Mouse (Mus musculus): Measurements from ENCODE around the gene Dennd1b. TPM values are rescaled to one million over a fixed set of nuclear protein-coding genes. Genes with fewer than 3 reads are reported as not detected.

Gene Dennd1b
- total RNA-seq, 2 experiments from 2014 or later: 28.5 to 30.5 TPM

GRCm38 (mm10) chr1:139064711-139065110, 101.5 kb downstream of the Dennd1b start:
- DNase-seq (ENCODE audit: low spot score in 2 of 2): no peak

GRCm38 (mm10) chr1:139067210-139067609, 104.0 kb downstream of the Dennd1b start:
- intact Hi-C loops (cut with DNase I): no loop called here
- no peak for DNase-seq (ENCODE audit: low spot score in 2 of 2)

More at GRCm38 (mm10) chr1:139064711-139065110, 101.5 kb downstream of the Dennd1b start:
- intact Hi-C loops (cut with DNase I): no loop called here

- intact Hi-C loops (cut with DNase I): no loop called here
- DNase-seq (ENCODE audit: low spot score in 2 of 2): no peak
Observed at GRCm38 (mm10) chr1:139071015-139071414, 107.8 kb downstream of the Dennd1b start.

GRCm38 (mm10) chr1:139075671-139076070, 112.4 kb downstream of the Dennd1b start:
- intact Hi-C loops (cut with DNase I): no loop called here
- DNase-seq (ENCODE audit: low spot score in 2 of 2): no peak

GRCm38 (mm10) chr1:139077989-139078388, 114.8 kb downstream of the Dennd1b start:
- intact Hi-C loops (cut with DNase I): no loop called here
- no peak for DNase-seq (ENCODE audit: low spot score in 2 of 2)

GRCm38 (mm10) chr1:139079000-139079399, 115.8 kb downstream of the Dennd1b start:
- intact Hi-C loops (cut with DNase I): no loop called here

GRCm38 (mm10) chr1:139079523-139079922, 116.3 kb downstream of the Dennd1b start:
- intact Hi-C loops (cut with DNase I): no loop called here
- DNase-seq (ENCODE audit: low spot score in 2 of 2): peak in 1 of 2 experiments; percentile 14

More at GRCm38 (mm10) chr1:139079000-139079399, 115.8 kb downstream of the Dennd1b start:
- DNase-seq (ENCODE audit: low spot score in 2 of 2): no peak

- DNase-seq (ENCODE audit: low spot score in 2 of 2): no peak
- intact Hi-C loops (cut with DNase I): loop anchor here (5.0 to 10.0 kb wide), 4 partner anchors 118 to 946 kb away; partner anchors contain the start of gene Dennd1b
Observed at GRCm38 (mm10) chr1:139080517-139081386, 117.5 kb downstream of the Dennd1b start.

- peak in 1 of 2 experiments; percentile 14 for DNase-seq (ENCODE audit: low spot score in 2 of 2)
- intact Hi-C loops (cut with DNase I): loop anchor here (5.0 to 10.0 kb wide), 4 partner anchors 121 to 949 kb away; partner anchors contain the start of gene Dennd1b
Observed at GRCm38 (mm10) chr1:139083382-139083781, 120.1 kb downstream of the Dennd1b start.

- intact Hi-C loops (cut with DNase I): loop anchor here (10.0 kb wide), 1 partner anchor 953 kb away; no protein-coding TSS in a partner anchor
- no peak for DNase-seq (ENCODE audit: low spot score in 2 of 2)
Observed at GRCm38 (mm10) chr1:139087564-139087963, 124.3 kb downstream of the Dennd1b start.

- intact Hi-C loops (cut with DNase I): no loop called here
- no peak for DNase-seq (ENCODE audit: low spot score in 2 of 2)
Observed at GRCm38 (mm10) chr1:139090744-139091143, 127.5 kb downstream of the Dennd1b start.

GRCm38 (mm10) chr1:139091701-139092100, 128.5 kb downstream of the Dennd1b start:
- intact Hi-C loops (cut with DNase I): no loop called here
- no peak for DNase-seq (ENCODE audit: low spot score in 2 of 2)

- intact Hi-C loops (cut with DNase I): no loop called here
- DNase-seq (ENCODE audit: low spot score in 2 of 2): no peak
Observed at GRCm38 (mm10) chr1:139092144-139092543, 128.9 kb downstream of the Dennd1b start.

GRCm38 (mm10) chr1:139092722-139093121, 129.5 kb downstream of the Dennd1b start:
- no peak for DNase-seq (ENCODE audit: low spot score in 2 of 2)
- intact Hi-C loops (cut with DNase I): no loop called here

- no peak for DNase-seq (ENCODE audit: low spot score in 2 of 2)
- intact Hi-C loops (cut with DNase I): no loop called here
Observed at GRCm38 (mm10) chr1:139096369-139096768, 133.1 kb downstream of the Dennd1b start.

GRCm38 (mm10) chr1:139098088-139098487, 134.9 kb downstream of the Dennd1b start:
- no peak for DNase-seq (ENCODE audit: low spot score in 2 of 2)
- intact Hi-C loops (cut with DNase I): no loop called here

GRCm38 (mm10) chr1:139101725-139102124, 138.5 kb downstream of the Dennd1b start:
- no peak for DNase-seq (ENCODE audit: low spot score in 2 of 2)
- intact Hi-C loops (cut with DNase I): no loop called here

GRCm38 (mm10) chr1:139108251-139108650, 145.0 kb downstream of the Dennd1b start:
- DNase-seq (ENCODE audit: low spot score in 2 of 2): no peak
- intact Hi-C loops (cut with DNase I): no loop called here

- intact Hi-C loops (cut with DNase I): no loop called here
Observed at GRCm38 (mm10) chr1:139122626-139123025, 159.4 kb downstream of the Dennd1b start.

GRCm38 (mm10) chr1:139139644-139140043, 176.4 kb downstream of the Dennd1b start:
- intact Hi-C loops (cut with DNase I): no loop called here
- no peak for DNase-seq (ENCODE audit: low spot score in 2 of 2)

More at GRCm38 (mm10) chr1:139122626-139123025, 159.4 kb downstream of the Dennd1b start:
- no peak for DNase-seq (ENCODE audit: low spot score in 2 of 2)

GRCm38 (mm10) chr1:139145516-139145915, 182.3 kb downstream of the Dennd1b start:
- no peak for DNase-seq (ENCODE audit: low spot score in 2 of 2)
- intact Hi-C loops (cut with DNase I): no loop called here

Data from left cerebral cortex, postnatal 25 days (tissue).